Mouse (Mus musculus): ENCODE data around the gene Htr1d.

The Htr1d gene

GRCm38 (mm10) chr4:136423224-136423623 is at the start of gene Htr1d:
Gene Htr1d (plus strand): TSS chr4:136423524.
- no peak for DNase-seq

GRCm38 (mm10) chr4:136377001-136377400 is 46.3 kb upstream of the Htr1d start:
- DNase-seq: no peak

GRCm38 (mm10) chr4:136383052-136383451 is 40.3 kb upstream of the Htr1d start:
- no peak for DNase-seq

- no peak for DNase-seq
Observed at GRCm38 (mm10) chr4:136383839-136384238, 39.5 kb upstream of the Htr1d start.

GRCm38 (mm10) chr4:136387261-136387660 is 36.1 kb upstream of the Htr1d start:
- DNase-seq: no peak

GRCm38 (mm10) chr4:136401806-136402205 is 21.5 kb upstream of the Htr1d start:
- DNase-seq: no peak

GRCm38 (mm10) chr4:136407831-136408230 is 15.5 kb upstream of the Htr1d start:
- no peak for DNase-seq

- no peak for DNase-seq
Observed at GRCm38 (mm10) chr4:136411995-136412765, 11.1 kb upstream of the Htr1d start.

- DNase-seq: no peak
Observed at GRCm38 (mm10) chr4:136415477-136415876, 7.8 kb upstream of the Htr1d start.

GRCm38 (mm10) chr4:136418962-136419361 is 4.4 kb upstream of the Htr1d start:
- no peak for DNase-seq

GRCm38 (mm10) chr4:136419386-136419785 is 3.9 kb upstream of the Htr1d start:
- DNase-seq: no peak

- DNase-seq: no peak
Observed at GRCm38 (mm10) chr4:136424120-136424999, 1.0 kb downstream of the Htr1d start.

GRCm38 (mm10) chr4:136425000-136425288 is 1.6 kb downstream of the Htr1d start:
- peak; percentile 26 for DNase-seq

- DNase-seq: no peak
Observed at GRCm38 (mm10) chr4:136430609-136431375, 7.5 kb downstream of the Htr1d start.

- peak; percentile 49 for DNase-seq
Observed at GRCm38 (mm10) chr4:136431376-136431693, 8.0 kb downstream of the Htr1d start.

- no peak for DNase-seq
Observed at GRCm38 (mm10) chr4:136434029-136434428, 10.7 kb downstream of the Htr1d start.

- DNase-seq: no peak
Observed at GRCm38 (mm10) chr4:136439106-136439505, 15.8 kb downstream of the Htr1d start.

GRCm38 (mm10) chr4:136441354-136442043 is 18.2 kb downstream of the Htr1d start:
- no peak for DNase-seq

- DNase-seq: no peak
Observed at GRCm38 (mm10) chr4:136444561-136444960, 21.2 kb downstream of the Htr1d start.

GRCm38 (mm10) chr4:136449795-136450194 is 26.5 kb downstream of the Htr1d start:
- no peak for DNase-seq

GRCm38 (mm10) chr4:136450271-136450670 is 26.9 kb downstream of the Htr1d start:
- DNase-seq: no peak

GRCm38 (mm10) chr4:136451564-136451963 is 28.2 kb downstream of the Htr1d start:
- DNase-seq: no peak

- DNase-seq: no peak
Observed at GRCm38 (mm10) chr4:136452286-136452685, 29.0 kb downstream of the Htr1d start.
